Mouse (Mus musculus) cerebellum, adult 2 months (tissue): ENCODE results near the gene Ms4a15. TPM values are rescaled to one million over a fixed set of nuclear protein-coding genes. Genes with fewer than 3 reads are reported as not detected.

Experiments used
- DNase-seq, 2 experiments: peaks; one replicate each; pipeline ENCODE4 v3.0.0; 2021
- H3K27ac ChIP-seq: fragments of 200-500 bp; 2 replicates; pipeline ENCODE4 v1.5.1; 2012; ENCODE audit warnings: low read length, control low read depth, inconsistent platforms; ENCODE audit not compliant: insufficient read depth
- H3K27me3 ChIP-seq: fragments of 200-500 bp; 2 replicates; pipeline ENCODE4 v1.6.1; 2012; ENCODE audit warnings: inconsistent platforms, mild to moderate bottlenecking, low read length, moderate library complexity; ENCODE audit not compliant: control insufficient read depth, insufficient read depth
- H3K4me1 ChIP-seq: fragments of 200-500 bp; 2 replicates; pipeline ENCODE4 v1.6.1; 2011; ENCODE audit warnings: low read length; ENCODE audit not compliant: control insufficient read depth, insufficient read depth
- H3K4me3 ChIP-seq: fragments of 200-500 bp; replicated peaks from 2 replicates; pipeline ENCODE3; 2011; ENCODE audit warnings: mild to moderate bottlenecking, low read depth, low read length, control low read depth; ENCODE audit not compliant: insufficient read depth
- CTCF ChIP-seq: fragments of 200-500 bp; IDR thresholded peaks from 2 replicates; pipeline ENCODE4 v1.5.1; 2011; ENCODE audit warnings: low read depth, mild to moderate bottlenecking, control low read depth, low read length, moderate library complexity, borderline replicate concordance; ENCODE audit not compliant: insufficient read depth
- POLR2A ChIP-seq: fragments of 200-500 bp; IDR thresholded peaks from 2 replicates; pipeline ENCODE4 v1.6.1; 2011; ENCODE audit warnings: low read length, control low read depth, borderline replicate concordance; ENCODE audit not compliant: insufficient read depth
- WGBS: fragments of 180-500 bp; shearing (Covaris S2); methylation state at CpG from one replicate; pipeline ENCODE4 v1.1.7; 2018; 5-methylcytosine and 5-hydroxymethylcytosine counted together
- polyA plus RNA-seq: library from polyadenylated mRNA; depleted of rRNA; stranded (reverse); fragments of >200 nt; gene quantifications from 2 replicates; pipeline ENCODE4 v1.2.3, GENCODE M21; 2012; rRNA removed

Ms4a15 gene
- polyA plus RNA-seq: 0.05 and 0.08 TPM in 2 replicates

- WGBS: 82% methylated on average over 7 of the region's 7 CpGs
- H3K4me1 ChIP-seq: no peaks in the 10 kb centered on the region
- TF ChIP-seq POLR2A (no peak), CTCF (no peak)
- no peak for DNase-seq
- H3K27ac ChIP-seq: no peak within 1 kb of the TSS
- H3K27me3 ChIP-seq: no peaks in the 10 kb centered on the region
- H3K4me3 ChIP-seq: no peak within 1 kb of the TSS
Measured at GRCm38 (mm10) chr19:10993150-10993549, at the start of gene Ms4a15. Ms4a15 (minus strand) TSS chr19:10993250.

GRCm38 (mm10) chr19:11037570-11037969 lies 44.5 kb upstream of the Ms4a15 start:
- no peaks in the 10 kb centered on the region for H3K27me3 ChIP-seq
- H3K4me1 ChIP-seq: no peaks in the 10 kb centered on the region
- no peak overlapping the region for H3K4me3 ChIP-seq
- no peak overlapping the region for H3K27ac ChIP-seq
- TF ChIP-seq POLR2A (no peak), CTCF (no peak)
- no peak for DNase-seq

- no peak for TF ChIP-seq POLR2A
- no peak for TF ChIP-seq CTCF
- H3K4me1 ChIP-seq: no peaks in the 10 kb centered on the region
- DNase-seq: no peak
Measured at GRCm38 (mm10) chr19:11022382-11022781, 29.3 kb upstream of the Ms4a15 start.

GRCm38 (mm10) chr19:11017891-11018290 lies 24.8 kb upstream of the Ms4a15 start, which contains the start of gene Ms4a18:
Ms4a18 (minus strand) TSS chr19:11018031.
- Histone ChIP-seq H3K4me3 (no peak within 1 kb of the TSS), H3K4me1 (no peaks in the 10 kb centered on the region), H3K27me3 (no peaks in the 10 kb centered on the region), H3K27ac (no peak within 1 kb of the TSS)
- 90% methylated on average over 3 of the region's 3 CpGs for WGBS
- no peak for DNase-seq
- TF ChIP-seq POLR2A (no peak), CTCF (no peak)

More at GRCm38 (mm10) chr19:11022382-11022781, 29.3 kb upstream of the Ms4a15 start:
- H3K4me3 ChIP-seq: no peak overlapping the region
- no peak overlapping the region for H3K27ac ChIP-seq
- H3K27me3 ChIP-seq: no peaks in the 10 kb centered on the region

- H3K4me1 ChIP-seq: no peaks in the 10 kb centered on the region
- no peak for TF ChIP-seq POLR2A
- no peak for TF ChIP-seq CTCF
- H3K27me3 ChIP-seq: no peaks in the 10 kb centered on the region
- DNase-seq: no peak
- WGBS: 42% methylated on average over 2 of the region's 2 CpGs
- no peak overlapping the region for H3K4me3 ChIP-seq
- H3K27ac ChIP-seq: no peak overlapping the region
Measured at GRCm38 (mm10) chr19:11017251-11017650, 24.2 kb upstream of the Ms4a15 start.

GRCm38 (mm10) chr19:11015998-11016397 lies 22.9 kb upstream of the Ms4a15 start:
- WGBS: 85% methylated on average over 1 of the region's 1 CpGs
- Histone ChIP-seq H3K27me3 (no peaks in the 10 kb centered on the region), H3K27ac (no peak overlapping the region), H3K4me3 (no peak overlapping the region), H3K4me1 (no peaks in the 10 kb centered on the region)
- TF ChIP-seq CTCF (no peak), POLR2A (no peak)
- DNase-seq: no peak

GRCm38 (mm10) chr19:11015468-11015867 lies 22.4 kb upstream of the Ms4a15 start:
- no peaks in the 10 kb centered on the region for H3K27me3 ChIP-seq
- H3K27ac ChIP-seq: no peak overlapping the region
- TF ChIP-seq POLR2A (no peak), CTCF (no peak)
- H3K4me3 ChIP-seq: no peak overlapping the region
- no peaks in the 10 kb centered on the region for H3K4me1 ChIP-seq
- no peak for DNase-seq

- no peak overlapping the region for H3K27ac ChIP-seq
- H3K4me3 ChIP-seq: no peak overlapping the region
- H3K4me1 ChIP-seq: no peaks in the 10 kb centered on the region
- no peak for DNase-seq
- TF ChIP-seq POLR2A (no peak), CTCF (no peak)
- no peaks in the 10 kb centered on the region for H3K27me3 ChIP-seq
Measured at GRCm38 (mm10) chr19:10991911-10992310, 1.1 kb downstream of the Ms4a15 start.
